Mouse (Mus musculus) c-Kit-positive CD71-positive TER-119-positive erythroid progenitor cells, embryonic 14.5 days (primary cell): Measurements from ENCODE around the gene Ninj1.

ENCODE experiments used
- DNase-seq: peaks from one replicate; pipeline ENCODE4 v3.0.0-alpha.2; 2013; ENCODE audit warnings: low spot score

Ninj1 gene

GRCm38 (mm10) chr13:49233792-49234572 lies 46.7 kb downstream of the Ninj1 start:
- DNase-seq = no peak

DNA sequence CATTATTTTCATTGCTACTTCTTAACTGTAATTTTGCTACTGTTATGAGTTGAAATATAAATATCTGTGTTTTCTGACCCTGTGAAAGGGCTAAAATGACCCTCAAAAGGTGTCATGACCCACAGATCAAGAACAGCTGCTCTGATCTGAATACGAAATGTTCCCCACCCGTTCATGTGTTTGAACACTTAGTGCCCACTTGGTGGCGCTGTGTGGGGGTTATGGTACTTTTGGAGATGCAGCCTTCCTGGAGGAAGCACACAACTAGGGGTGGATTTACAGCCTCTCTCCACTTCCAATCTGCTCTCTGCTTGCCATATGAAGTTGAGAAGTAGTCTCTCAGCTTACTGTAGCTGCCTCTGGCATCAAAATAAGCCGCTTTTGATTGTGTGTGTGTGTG lies 47.4 kb downstream of the Ninj1 start:
- DNase-seq = no peak

GRCm38 (mm10) chr13:49237617-49238016 lies 50.3 kb downstream of the Ninj1 start:
- no peak for DNase-seq

GRCm38 (mm10) chr13:49238737-49239136 lies 51.5 kb downstream of the Ninj1 start:
- DNase-seq = no peak

DNA sequence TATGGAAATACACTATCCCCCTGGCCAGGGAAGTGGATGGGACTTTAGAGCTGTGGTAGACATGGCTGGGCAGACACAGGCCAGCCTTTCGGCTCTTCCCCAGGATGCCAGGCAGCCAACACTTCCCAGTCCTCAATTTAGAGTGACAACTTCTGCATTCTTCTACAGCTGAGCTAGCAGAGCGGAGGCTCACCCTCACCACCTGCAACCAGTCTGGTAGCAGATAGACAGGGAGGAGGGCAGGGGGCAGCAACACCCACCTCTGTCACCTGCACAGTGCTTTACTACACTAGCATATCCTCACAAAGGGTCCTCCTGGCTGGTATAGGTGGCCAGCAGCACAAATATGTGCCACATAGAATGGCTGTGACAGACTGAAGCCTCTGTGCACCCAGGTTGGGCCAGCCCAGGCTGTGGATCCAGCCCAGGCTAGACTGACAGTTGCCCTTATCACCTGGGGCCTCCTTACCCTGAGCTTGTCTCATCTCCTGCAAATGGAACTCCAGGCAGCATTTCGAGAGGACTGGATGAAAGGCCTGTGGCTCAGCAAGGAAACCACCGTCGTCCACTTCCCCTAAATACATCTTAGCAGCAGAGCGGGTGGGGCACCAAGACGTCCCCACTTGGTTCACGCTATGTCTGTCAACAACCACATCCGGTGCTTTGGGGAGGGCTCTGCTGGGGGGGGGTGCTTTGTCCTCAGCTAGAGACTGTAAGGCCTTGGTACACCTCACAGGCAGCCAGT lies 55.2 kb downstream of the Ninj1 start:
- DNase-seq = peak; percentile 13

GRCm38 (mm10) chr13:49243492-49243891 lies 56.2 kb downstream of the Ninj1 start:
- no peak for DNase-seq

- no peak for DNase-seq
These were observed 58.0 kb downstream of the Ninj1 start for GRCm38 (mm10) chr13:49245251-49245650.
